Mouse (Mus musculus) ES-E14 (cell line): ENCODE results near the gene Ccdc194. TPM values are rescaled to one million over a fixed set of nuclear protein-coding genes. Genes with fewer than 3 reads are reported as not detected.

Source experiments
- DNase-seq: peaks from one replicate; pipeline ENCODE4 v3.0.0-alpha.2; 2013; ENCODE audit warnings: low read depth, low spot score
- H3K27ac ChIP-seq: 2 replicates; pipeline ENCODE4 v1.5.1; 2012; ENCODE audit warnings: low read depth, mild to moderate bottlenecking, low read length, moderate library complexity, mixed read lengths; ENCODE audit not compliant: poor library complexity, insufficient read depth, severe bottlenecking
- H3K36me3 ChIP-seq: 2 replicates; pipeline ENCODE4 v1.6.1; 2012; ENCODE audit warnings: mild to moderate bottlenecking, low read length, moderate library complexity, mixed read lengths; ENCODE audit not compliant: control insufficient read depth, poor library complexity, insufficient read depth, severe bottlenecking
- H3K4me1 ChIP-seq, 2 experiments: fragments of 150-350 bp in 1 of 2; sonication (generic) in 1 of 2; 2 replicates each; pipeline ENCODE4 v1.6.1; 2012; ENCODE audit warnings: low read length in 2 of 2, mild to moderate bottlenecking in 1 of 2, mixed read lengths in 1 of 2; ENCODE audit not compliant: control insufficient read depth in 2 of 2, insufficient read depth in 2 of 2, poor library complexity in 1 of 2
- H3K4me3 ChIP-seq, 2 experiments: fragments of 150-350 bp in 1 of 2; sonication (generic) in 1 of 2; 2 replicates each; pipeline ENCODE4 v1.5.1; 2012; ENCODE audit warnings: low read length in 2 of 2, low read depth in 1 of 2, mild to moderate bottlenecking in 1 of 2, mixed read lengths in 1 of 2; ENCODE audit not compliant: insufficient read depth in 1 of 2, poor library complexity in 1 of 2, severe bottlenecking in 1 of 2
- H3K9ac ChIP-seq: 2 replicates; pipeline ENCODE4 v1.6.1; 2012; ENCODE audit warnings: low read depth, mild to moderate bottlenecking, low read length, mixed read lengths; ENCODE audit not compliant: poor library complexity, insufficient read depth, severe bottlenecking
- H3K9me3 ChIP-seq: fragments of 150-350 bp; sonication (generic); 2 replicates; pipeline ENCODE4 v1.6.1; 2012; ENCODE audit warnings: low read depth, mild to moderate bottlenecking, low read length; ENCODE audit not compliant: control insufficient read depth, insufficient read depth
- CHD2 ChIP-seq: IDR thresholded peaks from 2 replicates; pipeline ENCODE4 v1.6.1; 2014; ENCODE audit warnings: mild to moderate bottlenecking, low read depth, low read length, inconsistent platforms
- HCFC1 ChIP-seq: IDR thresholded peaks from 2 replicates; pipeline ENCODE4 v1.6.1; 2012; ENCODE audit warnings: low read length, inconsistent platforms, borderline replicate concordance; ENCODE audit not compliant: insufficient read depth
- MAFK ChIP-seq: IDR thresholded peaks from 2 replicates; pipeline ENCODE4 v1.6.1; 2014; ENCODE audit warnings: mild to moderate bottlenecking, low read depth, low read length, inconsistent platforms; ENCODE audit not compliant: insufficient read depth
- ZC3H11A ChIP-seq: IDR thresholded peaks from 2 replicates; pipeline ENCODE4 v1.6.1; 2012; ENCODE audit warnings: low read depth, mild to moderate bottlenecking, inconsistent platforms, low read length, borderline replicate concordance
- ZNF384 ChIP-seq: IDR thresholded peaks from 2 replicates; pipeline ENCODE4 v1.6.1; 2012; ENCODE audit warnings: low read depth, low read length, inconsistent platforms
- in situ Hi-C, 2 experiments: fragments of 600-800 bp; cut with MboI; formaldehyde crosslinking; loops; one replicate each; pipeline ENCODE4 v1.15.1; 2025; ENCODE audit warnings: low sequenced_read_pairs in 2 of 2, inconsistent platforms in 1 of 2; ENCODE audit not compliant: unreplicated experiment in 2 of 2
- total RNA-seq: library from RNA; depleted of rRNA; stranded (reverse); fragments of 300-350 nt; gene quantifications from 2 replicates; pipeline ENCODE4 v1.2.3, GENCODE M21; 2012

Ccdc194 gene
- total RNA-seq, 1 experiment, result 2.6 TPM

- peaks cover 0 to 19% of the 10 kb centered on the region in 2 experiments; a peak in 2 of 4 replicates for H3K4me1 ChIP-seq
- TF ChIP-seq ZC3H11A (no peak), ZNF384 (no peak), MAFK (no peak), CHD2 (no peak), HCFC1 (no peak)
- H3K9me3 ChIP-seq, result no peaks in the 10 kb centered on the region
- no peak overlapping the region for H3K27ac ChIP-seq
- in situ Hi-C loops, result no loop called here
- H3K36me3 ChIP-seq, result no peaks in the 10 kb centered on the region
- no peak for DNase-seq
- no peak overlapping the region for H3K4me3 ChIP-seq
- H3K9ac ChIP-seq, result no peak overlapping the region
Observed at GRCm38 (mm10) chr8:71572077-71572476, 46.6 kb upstream of the Ccdc194 start.

- TF ChIP-seq ZNF384 (no peak), CHD2 (no peak), ZC3H11A (no peak), HCFC1 (no peak; the same call in 1 of the 2 replicates), MAFK (0 out of 2 replicates have a peak, but pooled peaks have one; percentile 6)
- peak overlapping the region; percentile 76; the same call in 1 of the 2 replicates for H3K27ac ChIP-seq
- H3K4me1 ChIP-seq, result peaks cover 0 to 19% of the 10 kb centered on the region in 2 experiments; a peak in 2 of 4 replicates
- H3K4me3 ChIP-seq, result peak overlapping the region; percentile 76 to 98
- no peaks in the 10 kb centered on the region for H3K9me3 ChIP-seq
- no peaks in the 10 kb centered on the region for H3K36me3 ChIP-seq
- in situ Hi-C loops, result no loop called here
- peak; percentile 100 for DNase-seq
- H3K9ac ChIP-seq, result peak overlapping the region; percentile 77
Observed at GRCm38 (mm10) chr8:71570291-71570954, 44.9 kb upstream of the Ccdc194 start.

- TF ChIP-seq CHD2 (no peak), HCFC1 (0 out of 2 replicates have a peak, but pooled peaks have one; percentile 10)
- H3K27ac ChIP-seq, result peak overlapping the region; percentile 92
- no peaks in the 10 kb centered on the region for H3K36me3 ChIP-seq
- H3K4me3 ChIP-seq, result peak overlapping the region; percentile 76 to 98
- peak; percentile 99 for DNase-seq
- in situ Hi-C loops, result no loop called here
- H3K9me3 ChIP-seq, result no peaks in the 10 kb centered on the region
- peaks cover 0 to 19% of the 10 kb centered on the region in 2 experiments; a peak in 2 of 4 replicates for H3K4me1 ChIP-seq
- peak overlapping the region; percentile 89 for H3K9ac ChIP-seq
Observed at GRCm38 (mm10) chr8:71569366-71570290, 44.1 kb upstream of the Ccdc194 start.

GRCm38 (mm10) chr8:71568941-71569340, 43.4 kb upstream of the Ccdc194 start:
- Histone ChIP-seq H3K9me3 (no peaks in the 10 kb centered on the region), H3K9ac (no peak overlapping the region), H3K4me3 (peak overlapping the region; percentile 76 to 98), H3K36me3 (no peaks in the 10 kb centered on the region), H3K27ac (0 out of 2 replicates have a peak overlapping the region, but pooled peaks have one; percentile 29), H3K4me1 (peaks cover 0 to 19% of the 10 kb centered on the region in 2 experiments; a peak in 2 of 4 replicates)
- no peak for DNase-seq
- no peak for TF ChIP-seq ZC3H11A
- in situ Hi-C loops, result no loop called here
